Mouse (Mus musculus) intestine, embryonic 15.5 days (tissue): ENCODE measurements around the gene 6030498E09Rik. TPM values are rescaled to one million over a fixed set of nuclear protein-coding genes. Genes with fewer than 3 reads are reported as not detected.
A peak's percentile ranks its signal among the peaks of the same experiment; 100 is the strongest.

ENCODE experiments used
- ATAC-seq: fragments of 200-750 bp; cut with Nextera tagmentation; 2 replicates; pipeline ENCODE4 v1.8.0; 2017; ENCODE audit warnings: moderate TSS enrichment, moderate library complexity
- H3K27ac ChIP-seq: fragments of 300-500 bp; sonication (generic); 2 replicates; pipeline ENCODE4 v1.5.1; 2015; ENCODE audit warnings: mild to moderate bottlenecking, inconsistent platforms
- H3K27me3 ChIP-seq: fragments of 300-500 bp; sonication (generic); replicated peaks from 2 replicates; pipeline ENCODE4 v1.6.1; 2015; ENCODE audit warnings: inconsistent platforms
- H3K36me3 ChIP-seq: fragments of 300-500 bp; sonication (generic); 2 replicates; pipeline ENCODE4 v1.6.1; 2015; ENCODE audit warnings: inconsistent platforms
- H3K4me1 ChIP-seq: fragments of 300-500 bp; sonication (generic); replicated peaks from 2 replicates; pipeline ENCODE4 v1.6.1; 2015; ENCODE audit warnings: inconsistent platforms
- H3K4me2 ChIP-seq: fragments of 300-500 bp; sonication (generic); replicated peaks from 2 replicates; pipeline ENCODE4 v1.6.1; 2015; ENCODE audit warnings: mild to moderate bottlenecking, inconsistent platforms
- H3K4me3 ChIP-seq: fragments of 300-500 bp; sonication (generic); replicated peaks from 2 replicates; pipeline ENCODE4 v1.5.1; 2015; ENCODE audit warnings: inconsistent platforms
- H3K9ac ChIP-seq: fragments of 300-500 bp; sonication (generic); 2 replicates; pipeline ENCODE4 v1.6.1; 2015; ENCODE audit warnings: inconsistent platforms
- H3K9me3 ChIP-seq: fragments of 300-500 bp; sonication (generic); 2 replicates; pipeline ENCODE4 v1.6.1; 2016; ENCODE audit warnings: inconsistent platforms
- WGBS: fragments of 180-500 bp; shearing (Covaris S2); methylation state at CpG from one replicate; pipeline ENCODE4 v1.1.7; 2015; 5-methylcytosine and 5-hydroxymethylcytosine counted together
- polyA plus RNA-seq: library from polyadenylated mRNA; unstranded; fragments of >200 nt; fragmentation: Nextera tagmentation; extraction: Ambion mirVana; gene quantifications from 2 replicates; pipeline ENCODE4 v1.2.1, GENCODE M21; 2015

6030498E09Rik gene
- polyA plus RNA-seq: 0.18 and 0.37 TPM in 2 replicates

- Histone ChIP-seq H3K27ac (no peak within 1 kb of the TSS), H3K27me3 (no peaks in the 10 kb centered on the region), H3K9me3 (no peaks in the 10 kb centered on the region), H3K4me1 (no peaks in the 10 kb centered on the region), H3K36me3 (no peaks in the 10 kb centered on the region), H3K9ac (no peak within 1 kb of the TSS), H3K4me2 (no peak within 1 kb of the TSS), H3K4me3 (no peak within 1 kb of the TSS)
- no peak for ATAC-seq
- WGBS: 74% methylated on average over 9 of the region's 9 CpGs
Observed at GRCm38 (mm10) chrX:38772478-38772877, at the start of gene 6030498E09Rik. Gene 6030498E09Rik (plus strand): TSS chrX:38772671.

- H3K9ac ChIP-seq: no peak overlapping the region
- WGBS: 65% methylated on average over 5 of the region's 5 CpGs
- no peaks in the 10 kb centered on the region for H3K4me1 ChIP-seq
- H3K27me3 ChIP-seq: no peaks in the 10 kb centered on the region
- H3K27ac ChIP-seq: no peak overlapping the region
- H3K9me3 ChIP-seq: no peaks in the 10 kb centered on the region
- no peak overlapping the region for H3K4me2 ChIP-seq
- ATAC-seq: no peak
- no peak overlapping the region for H3K4me3 ChIP-seq
- H3K36me3 ChIP-seq: no peaks in the 10 kb centered on the region
Observed at GRCm38 (mm10) chrX:38730081-38730480, 42.4 kb upstream of the 6030498E09Rik start.

- Histone ChIP-seq H3K4me3 (no peak overlapping the region), H3K27me3 (no peaks in the 10 kb centered on the region), H3K36me3 (no peaks in the 10 kb centered on the region), H3K4me2 (no peak overlapping the region), H3K9ac (no peak overlapping the region), H3K27ac (no peak overlapping the region), H3K9me3 (no peaks in the 10 kb centered on the region), H3K4me1 (no peaks in the 10 kb centered on the region)
- ATAC-seq: no peak
- 55% methylated on average over 2 of the region's 2 CpGs for WGBS
Observed at GRCm38 (mm10) chrX:38730639-38731038, 41.8 kb upstream of the 6030498E09Rik start.

- Histone ChIP-seq H3K4me3 (no peak overlapping the region), H3K36me3 (no peaks in the 10 kb centered on the region), H3K4me2 (no peak overlapping the region), H3K4me1 (no peaks in the 10 kb centered on the region), H3K27me3 (no peaks in the 10 kb centered on the region), H3K9me3 (no peaks in the 10 kb centered on the region), H3K27ac (no peak overlapping the region), H3K9ac (no peak overlapping the region)
- WGBS: 88% methylated on average over 5 of the region's 5 CpGs
- ATAC-seq: no peak
Observed at GRCm38 (mm10) chrX:38733683-38734082, 38.8 kb upstream of the 6030498E09Rik start.

- Histone ChIP-seq H3K27me3 (no peaks in the 10 kb centered on the region), H3K9ac (no peak overlapping the region), H3K36me3 (no peaks in the 10 kb centered on the region), H3K4me2 (no peak overlapping the region), H3K27ac (no peak overlapping the region), H3K4me1 (no peaks in the 10 kb centered on the region), H3K9me3 (no peaks in the 10 kb centered on the region), H3K4me3 (no peak overlapping the region)
- 58% methylated on average over 13 of the region's 13 CpGs for WGBS
- ATAC-seq: peak; percentile 15; the same call in 1 of the 2 replicates
Observed at GRCm38 (mm10) chrX:38734916-38735880, 37.3 kb upstream of the 6030498E09Rik start.

DNA sequence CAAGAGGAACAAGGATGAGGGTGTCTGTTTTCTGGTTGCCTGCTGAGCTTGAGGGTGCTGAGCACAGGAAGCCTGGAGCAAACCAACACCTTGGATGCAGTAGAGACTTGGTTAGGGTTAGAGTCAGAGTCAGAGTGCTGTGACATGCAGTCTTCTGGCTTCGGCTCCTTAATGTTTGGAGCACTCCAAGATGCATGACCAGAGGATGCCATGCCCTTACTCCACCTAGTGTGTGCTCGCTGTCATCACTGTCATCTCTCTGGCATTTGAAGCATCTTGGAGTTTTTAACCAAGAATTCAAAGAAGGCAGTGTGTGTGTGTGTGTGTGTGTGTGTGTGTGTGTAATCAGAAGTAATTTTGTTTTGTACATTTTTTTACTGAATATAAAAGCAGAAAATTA, 1.0 kb upstream of the 6030498E09Rik start:
- no peak overlapping the region for H3K9ac ChIP-seq
- H3K4me1 ChIP-seq: no peaks in the 10 kb centered on the region
- no peak overlapping the region for H3K27ac ChIP-seq
- H3K9me3 ChIP-seq: no peaks in the 10 kb centered on the region
- no peak for ATAC-seq
- H3K36me3 ChIP-seq: no peaks in the 10 kb centered on the region
- WGBS: 84% methylated on average over 2 of the region's 2 CpGs
- H3K4me3 ChIP-seq: no peak overlapping the region
- H3K4me2 ChIP-seq: no peak overlapping the region
- no peaks in the 10 kb centered on the region for H3K27me3 ChIP-seq

- Histone ChIP-seq H3K27ac (no peak overlapping the region), H3K4me1 (no peaks in the 10 kb centered on the region), H3K9ac (no peak overlapping the region), H3K4me3 (no peak overlapping the region), H3K36me3 (no peaks in the 10 kb centered on the region), H3K4me2 (no peak overlapping the region), H3K27me3 (no peaks in the 10 kb centered on the region), H3K9me3 (no peaks in the 10 kb centered on the region)
- 40% methylated on average over 3 of the region's 3 CpGs for WGBS
- ATAC-seq: no peak
Observed at GRCm38 (mm10) chrX:38771886-38772285, 585 bp upstream of the 6030498E09Rik start.

GRCm38 (mm10) chrX:38794373-38794772, 21.9 kb downstream of the 6030498E09Rik start:
- H3K4me3 ChIP-seq: no peak overlapping the region
- no peak overlapping the region for H3K4me2 ChIP-seq
- WGBS: 58% methylated on average over 3 of the region's 3 CpGs
- H3K27ac ChIP-seq: no peak overlapping the region
- ATAC-seq: no peak
- no peaks in the 10 kb centered on the region for H3K27me3 ChIP-seq
- no peaks in the 10 kb centered on the region for H3K36me3 ChIP-seq
- no peaks in the 10 kb centered on the region for H3K9me3 ChIP-seq
- no peaks in the 10 kb centered on the region for H3K4me1 ChIP-seq
- no peak overlapping the region for H3K9ac ChIP-seq

- H3K27ac ChIP-seq: no peak overlapping the region
- H3K27me3 ChIP-seq: no peaks in the 10 kb centered on the region
- H3K4me1 ChIP-seq: no peaks in the 10 kb centered on the region
- WGBS: 65% methylated on average over 3 of the region's 3 CpGs
- no peak for ATAC-seq
- H3K9ac ChIP-seq: no peak overlapping the region
- H3K36me3 ChIP-seq: no peaks in the 10 kb centered on the region
- H3K9me3 ChIP-seq: no peaks in the 10 kb centered on the region
- no peak overlapping the region for H3K4me3 ChIP-seq
- H3K4me2 ChIP-seq: no peak overlapping the region
Observed at GRCm38 (mm10) chrX:38813934-38814333, 41.5 kb downstream of the 6030498E09Rik start.

DNA sequence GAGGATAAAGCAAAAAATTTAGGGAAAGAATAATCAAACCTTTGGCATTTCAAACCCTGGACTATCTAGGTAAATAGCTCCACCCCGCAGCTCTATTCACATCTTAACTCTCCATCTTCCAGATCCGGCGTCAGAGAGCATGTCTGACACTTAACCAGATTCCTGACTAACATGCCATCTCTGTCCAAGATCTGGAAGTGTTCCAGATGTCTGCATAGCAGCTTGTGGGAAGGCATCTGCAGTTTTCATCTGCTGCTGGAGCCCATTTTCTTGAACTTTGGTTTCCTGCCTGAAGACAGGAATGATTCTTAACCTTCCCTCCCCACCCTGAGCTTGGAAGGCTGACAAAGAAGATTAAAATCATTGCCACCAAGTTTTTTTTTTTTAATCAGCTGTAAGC, 44.4 kb downstream of the 6030498E09Rik start:
- 50% methylated on average over 3 of the region's 3 CpGs for WGBS
- H3K36me3 ChIP-seq: no peaks in the 10 kb centered on the region
- no peak overlapping the region for H3K4me2 ChIP-seq
- no peaks in the 10 kb centered on the region for H3K27me3 ChIP-seq
- no peak overlapping the region for H3K9ac ChIP-seq
- H3K9me3 ChIP-seq: no peaks in the 10 kb centered on the region
- no peak for ATAC-seq
- no peak overlapping the region for H3K27ac ChIP-seq
- H3K4me3 ChIP-seq: no peak overlapping the region
- H3K4me1 ChIP-seq: no peaks in the 10 kb centered on the region

DNA sequence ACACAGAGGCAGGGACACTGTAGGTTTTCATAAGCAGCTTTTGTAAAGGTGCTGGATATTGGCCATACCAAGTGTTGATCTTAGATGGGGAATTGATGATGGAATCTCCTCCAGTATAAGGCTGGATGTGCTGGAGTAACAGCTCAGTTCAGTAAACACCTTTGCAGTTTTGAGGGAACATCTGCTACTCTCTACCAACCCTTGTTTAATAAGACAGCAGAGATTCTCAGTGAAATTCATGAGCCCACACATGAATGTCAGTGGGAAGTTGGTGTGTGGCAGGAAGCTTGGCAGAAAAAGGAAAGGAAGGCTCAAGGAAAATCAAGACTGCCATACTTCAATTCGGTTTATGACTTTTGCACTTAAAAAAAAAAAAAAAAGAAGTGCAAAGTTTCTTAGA, 186.1 kb downstream of the 6030498E09Rik start:
- no peak for ATAC-seq
- H3K9me3 ChIP-seq: no peaks in the 10 kb centered on the region
- no peak overlapping the region for H3K27ac ChIP-seq
- no peak overlapping the region for H3K4me3 ChIP-seq
- H3K9ac ChIP-seq: no peak overlapping the region
- H3K4me1 ChIP-seq: no peaks in the 10 kb centered on the region
- H3K27me3 ChIP-seq: no peaks in the 10 kb centered on the region
- no peak overlapping the region for H3K4me2 ChIP-seq
- WGBS: 71% methylated on average over 1 of the region's 1 CpGs
- no peaks in the 10 kb centered on the region for H3K36me3 ChIP-seq

- Histone ChIP-seq H3K4me2 (no peak overlapping the region), H3K4me1 (no peaks in the 10 kb centered on the region), H3K9me3 (no peaks in the 10 kb centered on the region), H3K9ac (no peak overlapping the region), H3K27me3 (no peaks in the 10 kb centered on the region), H3K27ac (no peak overlapping the region), H3K4me3 (no peak overlapping the region), H3K36me3 (no peaks in the 10 kb centered on the region)
- ATAC-seq: peak; percentile 71; the same call in 1 of the 2 replicates
- 79% methylated on average over 5 of the region's 5 CpGs for WGBS
Observed at GRCm38 (mm10) chrX:38996265-38996664, 223.8 kb downstream of the 6030498E09Rik start.
